Mouse (Mus musculus) liver, embryonic 14 days (tissue): Measurements from ENCODE around the gene Mcur1. TPM values are rescaled to one million over a fixed set of nuclear protein-coding genes. Genes with fewer than 3 reads are reported as not detected.

ENCODE experiments used
- polyA plus RNA-seq: library from polyadenylated mRNA; depleted of rRNA; stranded (reverse); fragments of >200 nt; gene quantifications from 2 replicates; pipeline ENCODE4 v1.2.3, GENCODE M21; 2012; rRNA removed

Gene Mcur1
- polyA plus RNA-seq = 3.7 and 4.2 TPM in 2 replicates

GRCm38 (mm10) chr13:43559711-43560457, at the start of gene Mcur1:
TSS of gene Mcur1 (minus strand) at chr13:43560191.

Other genes with a start within 250 kb of the Mcur1 start
- gene Sirt5, start 194.7 kb downstream of the Mcur1 start, polyA plus RNA-seq = 3.0 and 3.4 TPM in 2 replicates
- gene Nol7, start 161.8 kb downstream of the Mcur1 start, polyA plus RNA-seq = 87.8 and 94.4 TPM in 2 replicates
- 8.5 and 8.7 TPM in 2 replicates for gene Ranbp9, start 78.9 kb downstream of the Mcur1 start, polyA plus RNA-seq
- gene Rnf182, start 55.5 kb upstream of the Mcur1 start, polyA plus RNA-seq = 0.03 and 0.11 TPM in 2 replicates
- gene Cd83, start 224.6 kb upstream of the Mcur1 start, polyA plus RNA-seq = 0.31 and 0.38 TPM in 2 replicates